Mouse (Mus musculus): ENCODE data around the gene Cbx8. TPM values are rescaled to one million over a fixed set of nuclear protein-coding genes. Genes with fewer than 3 reads are reported as not detected.
A peak's percentile ranks its signal among the peaks of the same experiment; 100 is the strongest.

Cbx8 gene
- polyA plus RNA-seq, 1 experiment from 2014 or later, result 7.9 TPM

DNA sequence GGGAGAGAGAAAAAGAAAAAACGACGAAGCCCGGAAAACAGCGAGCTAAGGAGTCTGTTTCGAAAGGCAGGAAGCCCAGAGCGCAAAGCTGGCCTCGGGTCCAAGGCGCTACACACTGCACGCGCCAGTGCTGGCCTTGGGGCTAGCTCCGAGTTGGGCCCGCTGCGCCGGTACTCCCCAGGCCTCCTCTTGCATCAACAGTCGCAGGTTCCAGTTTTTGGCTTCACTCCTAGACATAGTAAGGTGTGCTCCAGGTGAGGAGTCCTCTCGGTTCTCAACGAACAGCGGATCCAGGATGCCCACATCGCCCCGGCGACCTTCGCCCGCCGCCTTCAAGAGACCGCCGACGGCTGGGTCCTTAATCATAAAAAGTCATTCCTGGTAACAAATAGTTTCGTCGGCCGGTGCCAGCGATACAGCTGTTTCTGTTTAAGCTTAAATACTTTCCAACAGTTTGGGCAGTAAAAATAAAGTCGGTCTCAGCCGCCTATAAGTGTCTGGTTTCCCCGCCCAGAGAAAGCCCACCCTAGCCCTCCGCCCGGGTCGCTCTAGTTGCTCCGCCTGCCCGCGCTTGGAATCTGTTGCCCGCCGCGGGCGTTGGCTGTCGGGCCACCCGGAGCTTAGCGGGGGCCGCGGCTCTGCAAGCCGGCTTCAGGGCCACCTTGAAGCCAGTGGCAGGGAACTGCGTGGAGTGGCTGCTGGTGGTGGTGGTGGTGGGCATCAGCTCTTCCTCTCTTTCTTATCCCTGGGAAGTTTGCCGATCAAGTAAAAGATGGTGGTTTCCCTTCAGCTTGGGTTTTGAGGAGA lies 1.9 kb upstream of the Cbx8 start:
- H3K4me1 ChIP-seq (replicated peaks), result peaks cover 70% of the 10 kb centered on the region
- no peaks in the 10 kb centered on the region for H3K9me3 ChIP-seq
- peak overlapping the region; percentile 58 for H3K4me3 ChIP-seq (replicated peaks)
- WGBS, result 1% methylated on average over 52 of the region's 52 CpGs
- H3K27ac ChIP-seq, result no peak overlapping the region
- peaks cover 74% of the 10 kb centered on the region for H3K27me3 ChIP-seq (replicated peaks)
- H3K36me3 ChIP-seq, result 0 out of 2 replicates have a peak, but pooled peaks cover 8% of the 10 kb centered on the region
- ATAC-seq, result no peak
- H3K4me2 ChIP-seq (replicated peaks), result peak overlapping the region; percentile 97
- no peak overlapping the region for H3K9ac ChIP-seq

DNA sequence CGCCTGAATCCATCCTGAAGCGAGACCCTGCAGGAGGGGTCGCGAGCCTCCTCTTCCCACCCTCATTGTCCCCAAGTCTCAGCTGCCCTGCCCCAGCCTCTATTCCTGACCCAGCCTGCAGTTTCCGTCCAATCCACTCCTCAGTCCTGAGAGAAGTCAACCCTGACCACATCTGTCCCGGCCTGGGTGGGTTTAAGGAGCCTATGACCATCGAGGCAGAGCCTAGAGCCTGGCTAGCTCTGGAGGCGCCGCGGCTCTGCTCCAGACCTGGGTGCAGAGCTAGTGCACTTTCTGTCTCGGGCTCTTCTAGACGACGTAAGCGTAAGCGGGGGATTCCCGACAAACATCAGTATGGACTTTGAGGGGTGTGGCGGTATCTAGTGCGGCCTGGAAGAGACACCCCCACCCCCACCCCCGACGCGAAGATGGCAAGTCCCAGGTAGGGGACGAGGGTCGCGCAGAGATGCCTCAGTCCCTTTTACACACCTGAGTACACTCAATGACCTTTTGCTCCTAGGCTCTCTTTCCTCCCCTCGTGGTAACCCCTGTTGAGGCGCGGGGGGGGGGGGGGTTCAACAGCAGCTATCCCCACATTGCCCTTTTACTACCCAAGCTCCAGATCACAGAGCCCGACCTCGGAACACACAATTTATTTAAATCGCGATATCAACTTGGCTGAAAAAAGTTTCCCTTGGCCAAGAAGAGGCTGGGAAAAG lies 1.1 kb upstream of the Cbx8 start:
- WGBS, result 1% methylated on average over 30 of the region's 31 CpGs
- ATAC-seq, result no peak
- Histone ChIP-seq H3K9ac (peak overlapping the region; percentile 63; the same call in 1 of the 2 replicates), H3K4me1 (replicated peaks) (peaks cover 70% of the 10 kb centered on the region), H3K27me3 (replicated peaks) (peaks cover 75% of the 10 kb centered on the region), H3K4me3 (replicated peaks) (peak overlapping the region; percentile 58), H3K4me2 (replicated peaks) (peak overlapping the region; percentile 97), H3K36me3 (0 out of 2 replicates have a peak, but pooled peaks cover 8% of the 10 kb centered on the region), H3K9me3 (no peaks in the 10 kb centered on the region), H3K27ac (no peak overlapping the region)

DNA sequence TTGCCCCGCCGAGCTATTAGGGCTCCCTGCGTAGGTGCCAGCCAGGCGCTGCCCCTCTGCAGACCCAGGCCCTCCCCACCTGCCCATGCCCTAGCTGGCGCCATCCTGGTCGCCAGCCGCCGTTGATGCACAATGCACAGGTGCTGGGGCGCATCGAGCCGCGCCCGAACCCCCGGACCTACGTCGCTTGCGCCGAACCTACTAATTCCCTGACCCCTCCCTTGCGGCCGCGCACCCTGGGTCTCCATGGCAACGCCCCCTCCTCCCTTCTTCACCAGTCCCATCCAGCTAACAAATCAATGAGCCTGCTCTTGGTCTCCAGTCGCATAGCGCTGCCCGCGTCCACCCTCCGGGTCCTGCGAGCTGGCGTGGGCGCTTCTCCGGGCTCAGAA lies 552 bp upstream of the Cbx8 start:
- H3K4me1 ChIP-seq (replicated peaks), result peaks cover 68% of the 10 kb centered on the region
- H3K27me3 ChIP-seq (replicated peaks), result peaks cover 71% of the 10 kb centered on the region
- WGBS, result under 1% methylated on average over 31 of the region's 31 CpGs

DNA sequence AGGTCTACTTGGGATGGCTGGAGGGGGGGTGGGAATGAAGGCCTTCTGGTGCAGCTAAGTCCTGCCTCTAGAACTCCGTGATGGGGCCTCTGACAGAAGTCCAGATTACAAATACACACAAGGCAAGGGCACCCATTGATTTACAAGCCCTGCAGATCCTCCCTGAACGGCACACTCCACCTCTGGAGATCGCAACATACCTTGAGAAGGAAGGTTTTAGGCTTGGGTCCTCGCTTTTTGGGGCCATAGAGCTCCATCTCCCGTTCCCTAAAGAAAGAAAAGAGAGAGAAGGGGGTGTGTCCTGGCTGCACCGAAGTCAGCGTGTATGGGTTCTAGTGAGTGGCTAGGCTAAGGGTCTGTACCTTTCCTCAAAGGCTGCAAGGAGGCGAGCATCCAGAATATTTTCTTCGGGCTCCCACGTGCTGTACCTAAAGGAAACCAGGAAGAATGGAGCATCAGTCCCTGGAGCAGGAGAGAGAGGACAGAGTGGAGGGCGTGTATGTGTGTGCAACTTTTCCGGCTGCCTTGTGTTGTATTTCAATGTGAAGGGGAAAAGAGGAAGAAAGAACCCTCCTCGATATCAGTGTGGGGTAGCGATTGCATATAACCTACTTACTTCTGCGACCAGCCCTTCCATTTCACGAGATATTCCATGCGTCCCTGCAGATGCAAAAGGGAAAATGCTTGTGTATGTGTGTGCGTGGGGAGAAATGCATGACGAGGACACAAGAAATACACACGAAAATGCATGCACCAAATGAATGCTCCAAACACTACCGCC lies 847 bp downstream of the Cbx8 start:
- 0 out of 2 replicates have a peak, but pooled peaks cover 8% of the 10 kb centered on the region for H3K36me3 ChIP-seq
- no peak for ATAC-seq
- 15% methylated on average over 21 of the region's 21 CpGs for WGBS
- H3K27ac ChIP-seq, result no peak overlapping the region
- H3K4me2 ChIP-seq (replicated peaks), result peak overlapping the region; percentile 97
- peak overlapping the region; percentile 69 for H3K4me3 ChIP-seq (replicated peaks)
- no peaks in the 10 kb centered on the region for H3K9me3 ChIP-seq
- H3K9ac ChIP-seq, result peak overlapping the region; percentile 82
- H3K4me1 ChIP-seq (replicated peaks), result peaks cover 71% of the 10 kb centered on the region
- peaks cover 72% of the 10 kb centered on the region for H3K27me3 ChIP-seq (replicated peaks)

More for the DNA sequence above, 552 bp upstream of the Cbx8 start:
- H3K4me3 ChIP-seq (replicated peaks), result peak overlapping the region; percentile 58
- ATAC-seq, result peak; percentile 56
- no peak overlapping the region for H3K27ac ChIP-seq
- peak overlapping the region; percentile 97 for H3K4me2 ChIP-seq (replicated peaks)
- H3K9me3 ChIP-seq, result no peaks in the 10 kb centered on the region
- peak overlapping the region; percentile 63 for H3K9ac ChIP-seq
- 0 out of 2 replicates have a peak, but pooled peaks cover 8% of the 10 kb centered on the region for H3K36me3 ChIP-seq

DNA sequence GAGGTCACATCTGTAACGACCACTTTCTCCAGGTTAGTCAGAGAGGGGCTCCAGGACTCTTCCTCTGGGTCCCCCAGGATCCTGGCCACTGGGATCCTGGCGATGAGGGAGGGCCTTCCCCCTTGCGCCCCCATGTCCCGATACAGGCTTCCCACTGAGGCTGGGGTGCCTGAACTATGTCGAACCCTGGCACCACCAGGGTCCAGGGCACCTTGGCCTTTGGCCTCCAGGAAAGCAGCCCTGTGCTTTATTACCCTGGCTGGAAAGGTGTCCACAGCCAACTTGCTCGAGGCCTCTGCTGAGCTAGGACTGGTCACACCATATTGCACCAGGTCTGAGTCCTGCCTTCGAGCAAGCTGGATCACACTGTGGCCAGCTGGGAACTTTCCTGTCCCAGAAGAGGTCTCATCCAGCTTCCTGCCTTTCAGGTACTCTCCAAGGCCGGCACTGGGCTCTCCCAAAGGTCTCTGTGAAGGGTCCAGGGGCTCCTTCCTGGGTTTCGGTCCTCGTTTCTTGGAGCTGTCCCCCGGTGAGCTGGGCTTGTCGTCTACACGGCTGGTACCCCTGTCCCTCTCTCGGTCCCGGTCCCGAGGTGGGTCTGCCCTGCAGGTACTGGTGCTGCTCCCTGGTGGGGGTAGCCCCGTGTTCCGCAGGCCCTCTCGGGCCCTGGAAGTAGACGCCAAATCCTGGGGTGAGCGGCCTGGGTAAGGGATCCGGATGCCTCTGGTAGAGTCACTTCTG lies 1.9 kb downstream of the Cbx8 start:
- peaks cover 69% of the 10 kb centered on the region for H3K27me3 ChIP-seq (replicated peaks)
- no peak for ATAC-seq
- WGBS, result 70% methylated on average over 22 of the region's 22 CpGs

DNA sequence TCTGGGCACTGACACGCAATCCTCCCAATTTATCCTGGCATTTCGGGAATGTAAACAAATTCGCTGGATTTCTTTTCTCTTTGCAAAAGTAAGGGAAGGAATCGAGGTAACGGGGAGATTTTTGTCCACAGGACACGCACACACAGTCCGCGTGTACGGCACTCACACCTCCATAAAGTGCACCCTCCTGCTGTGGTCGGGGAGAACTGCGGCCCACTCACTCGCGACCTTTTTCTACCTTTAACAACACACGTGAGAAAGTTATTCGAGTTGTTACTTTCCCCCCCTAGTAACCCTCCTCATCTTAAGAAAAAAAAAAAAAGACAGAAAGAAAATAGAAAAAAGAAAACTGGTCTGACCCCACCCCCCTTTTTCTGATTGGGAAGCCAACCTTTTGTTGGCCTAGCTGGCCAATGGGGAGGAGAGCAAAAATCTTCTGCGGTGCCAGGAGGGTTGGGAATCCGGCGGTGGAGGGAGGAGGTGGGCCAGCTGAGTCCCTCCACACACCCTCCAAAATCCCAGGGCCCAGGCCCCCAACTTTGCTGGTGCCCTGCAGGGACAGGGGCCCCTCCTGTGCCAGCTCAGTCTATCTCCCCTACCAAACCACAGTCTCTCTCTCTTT lies 2.9 kb downstream of the Cbx8 start:
- no peak for ATAC-seq
- H3K4me1 ChIP-seq (replicated peaks), result peaks cover 63% of the 10 kb centered on the region
- 34% methylated on average over 18 of the region's 18 CpGs for WGBS
- H3K4me2 ChIP-seq (replicated peaks), result peak overlapping the region; percentile 94
- 0 out of 2 replicates have a peak, but pooled peaks cover 8% of the 10 kb centered on the region for H3K36me3 ChIP-seq
- peak overlapping the region; percentile 47; the same call in 1 of the 2 replicates for H3K4me3 ChIP-seq (replicated peaks)
- H3K27ac ChIP-seq, result no peak overlapping the region
- H3K9ac ChIP-seq, result peak overlapping the region; percentile 56; the same call in 1 of the 2 replicates
- no peaks in the 10 kb centered on the region for H3K9me3 ChIP-seq
- peaks cover 59% of the 10 kb centered on the region for H3K27me3 ChIP-seq (replicated peaks)

More for the DNA sequence above, 1.9 kb downstream of the Cbx8 start:
- H3K9ac ChIP-seq, result no peak overlapping the region
- no peak overlapping the region for H3K27ac ChIP-seq
- no peak overlapping the region for H3K4me3 ChIP-seq (replicated peaks)
- H3K36me3 ChIP-seq, result 0 out of 2 replicates have a peak, but pooled peaks cover 8% of the 10 kb centered on the region
- H3K9me3 ChIP-seq, result no peaks in the 10 kb centered on the region
- H3K4me2 ChIP-seq (replicated peaks), result 0 out of 2 replicates have a peak overlapping the region, but pooled peaks have one; percentile 4
- H3K4me1 ChIP-seq (replicated peaks), result peaks cover 69% of the 10 kb centered on the region

- Histone ChIP-seq H3K36me3 (peaks cover 8% of the 10 kb centered on the region; the same call in 1 of the 2 replicates), H3K27me3 (replicated peaks) (peaks cover 55% of the 10 kb centered on the region), H3K27ac (no peak overlapping the region), H3K4me2 (replicated peaks) (peak overlapping the region; percentile 94), H3K9me3 (no peaks in the 10 kb centered on the region), H3K4me3 (replicated peaks) (peak overlapping the region; percentile 47), H3K9ac (peak overlapping the region; percentile 56), H3K4me1 (replicated peaks) (peaks cover 55% of the 10 kb centered on the region)
- 6% methylated on average over 57 of the region's 57 CpGs for WGBS
- no peak for ATAC-seq
Measured at GRCm38 (mm10) chr11:119036934-119037779, 3.6 kb downstream of the Cbx8 start.

DNA sequence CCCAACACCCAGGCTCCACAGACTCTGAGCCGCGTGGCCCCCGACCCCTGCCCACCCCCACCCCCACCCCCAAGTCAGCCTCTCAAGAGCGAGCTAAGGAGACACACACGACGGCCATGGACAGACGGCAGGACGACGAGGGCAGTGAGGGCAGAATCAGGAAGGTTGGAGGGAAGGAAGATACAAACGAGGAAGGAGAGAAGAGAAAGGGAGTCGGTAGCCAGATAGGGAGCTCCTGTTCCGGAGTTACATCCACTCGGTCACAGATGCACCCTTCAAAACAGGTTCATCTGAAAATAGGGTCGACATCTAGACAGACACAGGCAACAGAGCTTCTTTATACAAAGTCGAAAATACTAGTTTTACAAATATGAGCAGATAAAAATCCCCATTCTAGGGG lies 4.3 kb downstream of the Cbx8 start:
- H3K9me3 ChIP-seq, result no peaks in the 10 kb centered on the region
- peaks cover 49% of the 10 kb centered on the region for H3K27me3 ChIP-seq (replicated peaks)
- H3K27ac ChIP-seq, result no peak overlapping the region
- H3K4me1 ChIP-seq (replicated peaks), result peaks cover 49% of the 10 kb centered on the region
- H3K4me2 ChIP-seq (replicated peaks), result 0 out of 2 replicates have a peak overlapping the region, but pooled peaks have one; percentile 17
- peaks cover 8% of the 10 kb centered on the region; the same call in 1 of the 2 replicates for H3K36me3 ChIP-seq
- H3K4me3 ChIP-seq (replicated peaks), result no peak overlapping the region
- no peak overlapping the region for H3K9ac ChIP-seq
- 11% methylated on average over 15 of the region's 15 CpGs for WGBS
- ATAC-seq, result no peak

- Histone ChIP-seq H3K27ac (no peak overlapping the region), H3K27me3 (replicated peaks) (peaks cover 46% of the 10 kb centered on the region), H3K9me3 (no peaks in the 10 kb centered on the region), H3K9ac (no peak overlapping the region), H3K4me1 (replicated peaks) (peaks cover 47% of the 10 kb centered on the region), H3K4me3 (replicated peaks) (no peak overlapping the region), H3K4me2 (replicated peaks) (no peak overlapping the region), H3K36me3 (peaks cover 8% of the 10 kb centered on the region; the same call in 1 of the 2 replicates)
- whole genome bisulfite sequencing, result 10% methylated on average over 21 of the region's 21 CpGs
- no peak for ATAC-seq
Measured at GRCm38 (mm10) chr11:119035686-119036165, 5.0 kb downstream of the Cbx8 start.

GRCm38 (mm10) chr11:119035094-119035685 lies 5.6 kb downstream of the Cbx8 start:
- no peak for ATAC-seq
- Histone ChIP-seq H3K36me3 (peaks cover 8% of the 10 kb centered on the region; the same call in 1 of the 2 replicates), H3K4me2 (replicated peaks) (no peak overlapping the region), H3K27ac (no peak overlapping the region), H3K4me1 (replicated peaks) (peaks cover 45% of the 10 kb centered on the region), H3K9ac (no peak overlapping the region), H3K4me3 (replicated peaks) (no peak overlapping the region), H3K9me3 (no peaks in the 10 kb centered on the region), H3K27me3 (replicated peaks) (peaks cover 46% of the 10 kb centered on the region)
- 8% methylated on average over 21 of the region's 21 CpGs for whole genome bisulfite sequencing

Data from intestine, embryonic 15.5 days (tissue).